Mouse (Mus musculus): Measurements from ENCODE around the gene Tmem255b.
A peak's percentile ranks its signal among the peaks of the same experiment; 100 is the strongest.

Tmem255b gene

DNA sequence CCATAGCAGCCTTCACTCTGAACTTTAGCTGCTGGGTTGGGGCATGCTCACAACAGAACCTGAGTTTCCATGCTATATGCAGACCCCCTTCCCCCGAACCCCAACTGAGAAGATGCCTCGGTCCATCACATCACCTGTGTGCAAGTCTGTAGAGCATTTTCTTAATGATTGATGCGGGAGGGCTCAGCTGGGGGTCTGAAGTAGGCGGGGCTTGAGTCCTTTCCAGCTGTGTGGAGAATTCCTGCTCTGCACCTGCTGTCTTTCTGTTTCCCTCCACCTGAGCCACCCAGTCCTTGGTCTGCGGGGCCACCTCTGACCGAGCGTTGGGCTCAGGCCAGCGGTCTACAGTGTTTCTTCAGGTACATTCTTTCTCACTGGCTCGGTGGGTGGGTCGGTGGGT, at the start of gene Tmem255b:
TSS of gene Tmem255b (plus strand) at position 301 of the 400 bp plus-strand sequence.
- DNase-seq (ENCODE audit: low spot score): no peak

DNA sequence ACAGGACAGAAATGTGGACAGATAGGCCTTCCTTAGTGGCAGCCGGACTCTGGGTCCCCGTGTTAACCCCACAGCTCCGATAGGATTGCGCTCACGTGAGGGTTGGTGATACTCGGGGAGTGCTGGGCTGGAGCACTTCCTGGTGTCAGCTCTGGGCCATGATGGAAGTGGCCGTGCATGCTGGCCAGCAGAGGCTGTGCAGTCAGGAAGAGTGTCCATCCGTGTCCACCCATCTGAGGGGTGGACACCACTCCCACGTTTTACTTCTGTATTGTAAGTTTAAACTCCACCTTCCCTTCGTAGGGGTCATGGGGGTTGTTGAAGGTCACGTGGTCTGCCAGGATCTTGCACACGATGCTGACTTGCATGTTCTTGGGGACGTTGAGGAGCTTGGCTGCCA, 48.6 kb upstream of the Tmem255b start:
- no peak for DNase-seq (ENCODE audit: low spot score)

DNA sequence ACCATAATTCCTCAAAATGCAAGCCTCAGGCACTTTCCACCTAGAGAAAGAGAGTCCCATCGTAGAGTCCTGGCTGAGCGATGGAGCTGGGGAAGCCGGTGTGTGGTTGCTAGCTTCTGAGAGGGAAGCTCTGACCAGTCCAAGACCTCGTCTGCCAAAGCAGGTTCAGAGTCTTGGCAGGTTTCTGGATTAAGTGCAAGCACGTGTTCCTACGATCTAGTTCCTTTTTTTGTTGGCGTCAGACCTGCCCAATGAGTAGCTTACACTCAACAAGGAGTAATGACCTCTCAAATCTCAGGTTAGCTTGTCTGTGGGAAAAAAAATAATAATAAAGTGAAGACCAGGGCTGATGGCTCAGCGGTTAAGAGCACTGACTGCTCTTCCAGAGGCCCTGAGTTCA, 47.3 kb upstream of the Tmem255b start:
- no peak for DNase-seq (ENCODE audit: low spot score)

DNA sequence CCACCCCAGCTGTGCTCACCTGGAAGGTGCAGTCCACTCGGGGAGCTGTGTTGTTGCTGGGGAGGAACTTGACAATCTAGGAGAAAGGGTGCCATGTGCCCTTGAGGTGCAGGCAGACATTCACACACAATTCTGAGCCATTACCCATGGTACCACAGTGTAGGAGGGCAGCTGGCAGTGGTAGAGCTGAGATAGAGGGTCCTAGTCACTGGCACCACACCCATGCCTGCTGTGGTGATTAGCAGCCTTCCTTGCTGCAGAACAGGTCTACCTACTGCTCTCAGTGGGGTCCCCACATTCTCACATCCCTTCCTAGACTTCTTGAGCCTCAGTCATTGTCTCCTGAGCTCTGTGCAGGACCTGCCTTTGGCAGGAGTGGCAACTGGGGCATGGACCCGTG, 46.2 kb upstream of the Tmem255b start:
- no peak for DNase-seq (ENCODE audit: low spot score)

DNA sequence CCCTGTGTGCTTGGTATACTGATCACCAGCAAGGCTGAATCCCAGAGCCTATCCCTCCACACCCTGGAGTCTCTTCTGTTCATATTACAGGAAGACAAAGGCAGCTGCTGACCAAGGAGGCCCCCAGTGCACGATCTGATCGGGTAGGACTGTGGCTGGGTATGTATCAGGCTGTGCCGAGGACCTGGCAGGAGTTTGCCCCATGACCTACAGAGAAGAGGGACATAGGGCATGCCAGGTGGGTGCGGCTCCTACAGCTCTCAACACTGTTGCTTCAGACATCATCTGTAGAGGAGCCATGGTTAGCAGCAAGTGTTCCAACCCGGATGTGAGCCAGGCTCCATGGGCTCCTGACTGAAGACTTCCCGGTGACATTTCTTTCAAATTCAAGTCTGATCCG, 41.1 kb upstream of the Tmem255b start:
- DNase-seq (ENCODE audit: low spot score): no peak

DNA sequence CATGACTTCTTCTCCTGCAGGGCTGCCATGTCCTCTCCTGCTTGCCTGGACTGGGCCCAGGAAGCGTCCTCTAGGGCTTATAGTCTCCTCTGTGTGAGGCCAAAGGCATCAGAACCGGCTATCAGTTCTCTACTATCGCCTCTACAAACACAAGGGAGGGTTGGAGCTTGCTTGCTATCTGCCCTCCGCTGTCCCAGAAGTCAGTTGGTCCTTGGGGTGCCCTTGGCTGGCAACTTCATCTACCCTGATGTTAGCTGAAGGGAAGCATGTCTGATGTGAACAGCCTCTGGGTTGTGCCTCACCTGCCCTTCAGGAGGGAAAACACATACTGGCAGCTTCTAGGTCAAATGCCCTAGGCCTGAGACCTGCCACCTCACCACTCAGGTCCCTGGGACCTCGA, 38.3 kb upstream of the Tmem255b start, which contains the start of gene Atp4b:
TSS of gene Atp4b (minus strand) at position 101 of the 400 bp plus-strand sequence.
- no peak for DNase-seq (ENCODE audit: low spot score)

DNA sequence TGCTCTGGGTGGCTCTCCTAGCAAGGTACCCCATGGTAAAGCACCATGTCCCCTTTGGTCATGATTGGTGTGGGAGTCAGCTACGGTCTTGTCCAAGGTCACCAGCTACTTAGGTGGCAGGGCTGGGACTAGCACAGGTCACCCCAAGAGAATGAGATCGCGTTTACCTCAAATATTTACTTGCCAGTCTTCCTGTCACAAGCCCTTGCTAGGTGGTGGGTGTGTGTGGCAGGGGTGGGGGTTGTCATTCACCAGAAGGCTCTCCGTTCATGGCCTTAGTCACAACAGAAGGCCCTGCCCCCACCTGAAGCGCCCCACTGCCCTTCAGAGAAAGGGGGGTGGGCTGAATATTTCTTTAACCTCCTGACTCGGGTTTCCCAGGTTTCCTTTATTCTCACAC, 31.5 kb upstream of the Tmem255b start:
- no peak for DNase-seq (ENCODE audit: low spot score)

DNA sequence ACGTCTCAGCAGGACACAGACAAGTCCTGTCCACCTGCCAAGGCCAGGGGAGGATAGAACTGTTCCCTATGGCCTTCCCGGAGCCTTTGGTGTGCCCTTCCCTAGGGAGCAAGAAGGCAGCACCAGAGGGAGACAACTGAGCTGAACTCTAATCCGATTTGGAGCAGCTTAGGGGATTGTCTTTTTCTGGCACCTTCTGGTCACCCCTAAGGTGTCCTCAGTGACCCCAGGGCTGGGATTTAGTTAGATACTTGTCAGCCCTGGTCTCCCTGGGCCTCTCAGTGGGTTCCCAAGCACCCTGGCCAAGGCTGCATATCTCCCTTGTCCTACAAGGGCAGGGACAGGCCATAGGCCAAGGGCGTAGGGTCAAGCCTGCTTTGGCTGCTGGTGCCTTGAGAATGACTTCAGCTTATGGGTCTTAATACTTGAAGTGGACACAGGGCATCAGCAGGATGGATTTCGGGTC, 30.3 kb upstream of the Tmem255b start, which contains the start of gene Grk1:
TSS of gene Grk1 (plus strand) at position 416 of the 466 bp plus-strand sequence.
- no peak for DNase-seq (ENCODE audit: low spot score)

DNA sequence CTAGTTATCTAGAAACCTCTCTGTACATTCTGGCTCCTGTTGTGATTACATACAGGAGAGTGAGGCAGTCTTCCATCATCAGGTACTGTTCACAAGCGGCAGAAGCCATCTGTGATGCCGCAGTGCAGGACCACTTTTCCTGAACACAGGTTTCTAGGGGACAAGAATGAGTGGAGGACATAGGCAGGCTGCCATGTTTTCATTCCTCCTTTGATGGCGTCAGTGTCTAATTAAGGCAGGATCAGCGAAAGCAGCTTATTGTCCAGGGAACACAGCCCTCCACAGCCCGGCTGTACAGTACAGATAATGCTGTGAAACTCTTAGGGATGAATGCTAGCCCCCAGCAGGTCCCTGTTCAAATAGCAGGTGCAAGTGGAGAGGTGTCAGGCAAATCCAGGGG, 29.0 kb upstream of the Tmem255b start:
- no peak for DNase-seq (ENCODE audit: low spot score)

DNA sequence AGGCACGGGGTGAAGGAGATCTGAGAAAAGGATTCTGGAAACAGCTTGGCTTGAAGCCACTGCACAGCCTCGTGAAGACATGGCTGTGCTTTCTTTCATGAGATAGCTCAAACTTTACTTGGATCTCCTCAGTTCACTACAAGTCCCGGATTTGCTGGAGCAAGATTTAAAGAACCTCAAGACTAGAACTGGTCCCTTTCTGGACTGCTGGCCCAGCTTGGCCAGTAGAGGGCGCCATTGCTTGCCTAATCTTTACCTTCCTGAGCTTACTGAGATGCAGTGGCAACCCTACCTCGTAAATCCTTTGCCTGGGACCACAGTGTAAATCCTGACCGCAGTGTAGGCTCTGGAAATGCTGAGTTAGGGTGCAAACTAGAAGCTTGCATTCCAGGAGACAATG, 23.4 kb upstream of the Tmem255b start:
- DNase-seq (ENCODE audit: low spot score): peak; percentile 47

DNA sequence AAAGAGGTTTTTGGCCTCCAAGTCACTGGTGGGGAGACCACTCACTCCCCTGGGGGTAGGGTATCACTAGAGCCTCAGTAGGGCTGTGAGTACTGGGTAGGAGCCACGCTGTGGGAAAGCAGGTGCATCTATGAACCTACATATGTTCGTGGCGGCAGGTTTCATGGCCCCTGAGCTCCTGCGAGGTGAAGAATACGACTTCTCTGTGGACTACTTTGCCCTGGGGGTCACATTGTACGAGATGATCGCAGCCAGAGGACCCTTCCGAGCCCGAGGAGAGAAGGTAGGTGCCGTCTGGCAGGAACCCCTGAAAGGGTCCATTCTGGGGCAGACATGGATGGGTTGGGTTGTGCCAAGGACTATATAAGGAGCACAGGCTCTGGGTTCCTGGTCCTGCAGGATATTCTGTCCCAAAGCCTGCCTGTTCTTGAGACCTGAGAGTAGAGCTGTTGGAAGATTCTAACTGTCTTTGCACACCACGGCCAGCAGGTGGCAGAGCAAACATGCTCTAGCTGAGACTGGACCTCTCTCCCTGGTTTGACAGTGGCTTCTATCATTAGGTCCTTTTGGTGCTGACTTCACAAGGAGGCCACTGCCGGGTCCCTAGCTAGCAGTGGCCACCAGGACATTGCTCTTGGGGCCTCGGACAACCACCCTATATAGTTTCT, 22.0 kb upstream of the Tmem255b start:
- DNase-seq (ENCODE audit: low spot score): no peak

DNA sequence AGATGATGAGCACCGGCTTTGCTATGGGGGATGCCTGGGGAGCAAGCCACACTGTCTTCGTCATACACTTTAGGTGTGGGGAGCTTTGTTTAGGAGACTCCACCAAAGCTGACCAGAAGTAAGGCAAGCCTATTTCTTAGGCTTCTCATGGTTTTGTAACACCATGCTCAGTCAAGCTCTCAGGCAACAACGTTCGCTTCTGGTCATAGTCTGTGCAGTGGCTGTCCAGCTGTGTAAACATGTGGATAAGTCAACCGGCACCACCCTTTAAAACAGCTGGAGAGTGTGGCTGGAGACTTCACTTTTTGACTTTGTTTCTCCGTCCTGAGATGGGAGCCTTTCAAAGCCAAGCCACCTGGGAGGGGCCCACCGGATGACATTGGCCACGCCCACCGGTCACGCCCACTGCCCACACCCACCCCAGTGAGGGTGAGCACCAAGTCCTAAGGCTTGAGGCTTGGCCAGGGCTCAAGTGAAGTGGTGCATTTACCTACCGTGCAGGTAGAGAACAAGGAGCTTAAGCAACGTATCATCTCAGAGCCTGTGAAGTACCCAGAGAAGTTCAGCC, 21.1 kb upstream of the Tmem255b start:
- DNase-seq (ENCODE audit: low spot score): no peak

DNA sequence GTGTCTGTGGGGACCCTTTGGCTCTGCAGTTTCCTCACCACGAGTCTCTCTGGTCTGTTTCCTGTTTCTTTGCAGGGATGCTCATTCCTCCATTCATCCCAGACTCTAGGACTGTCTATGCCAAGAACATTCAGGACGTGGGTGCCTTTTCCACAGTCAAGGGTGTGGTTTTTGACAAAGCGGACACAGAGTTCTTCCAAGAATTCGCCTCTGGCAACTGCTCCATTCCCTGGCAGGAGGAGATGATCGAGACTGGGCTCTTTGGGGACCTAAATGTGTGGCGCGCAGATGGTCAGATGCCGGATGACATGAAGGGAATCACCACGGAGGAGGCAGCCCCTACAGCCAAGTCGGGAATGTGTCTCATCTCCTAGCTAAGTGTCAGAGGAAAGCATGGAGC, 19.1 kb upstream of the Tmem255b start:
- DNase-seq (ENCODE audit: low spot score): no peak

DNA sequence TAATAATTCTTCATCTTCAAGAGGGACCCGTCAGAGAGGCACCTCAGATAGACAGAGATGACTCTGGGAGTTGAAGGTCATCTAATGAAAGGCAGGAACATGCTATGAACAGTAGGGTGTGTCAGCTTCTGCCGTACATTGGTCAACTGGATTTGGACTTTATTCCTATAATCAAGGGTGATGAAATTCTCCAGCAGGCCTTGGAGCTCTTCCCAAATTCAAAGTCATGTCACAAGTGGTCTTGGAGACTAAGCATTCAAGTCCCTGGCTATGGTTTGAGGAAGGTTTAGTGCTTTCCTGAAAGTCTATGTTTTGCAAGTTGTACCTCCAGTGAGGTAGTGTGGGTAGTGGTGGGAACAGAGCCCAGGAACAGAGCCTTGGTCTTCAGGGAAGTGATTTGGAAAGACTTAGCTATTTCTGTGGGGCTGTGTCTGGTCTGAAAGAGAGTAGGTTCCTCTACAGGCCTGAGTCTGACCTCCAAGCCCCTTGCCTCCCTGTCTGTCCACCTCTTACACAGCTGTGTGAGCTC, 15.8 kb upstream of the Tmem255b start:
- no peak for DNase-seq (ENCODE audit: low spot score)

DNA sequence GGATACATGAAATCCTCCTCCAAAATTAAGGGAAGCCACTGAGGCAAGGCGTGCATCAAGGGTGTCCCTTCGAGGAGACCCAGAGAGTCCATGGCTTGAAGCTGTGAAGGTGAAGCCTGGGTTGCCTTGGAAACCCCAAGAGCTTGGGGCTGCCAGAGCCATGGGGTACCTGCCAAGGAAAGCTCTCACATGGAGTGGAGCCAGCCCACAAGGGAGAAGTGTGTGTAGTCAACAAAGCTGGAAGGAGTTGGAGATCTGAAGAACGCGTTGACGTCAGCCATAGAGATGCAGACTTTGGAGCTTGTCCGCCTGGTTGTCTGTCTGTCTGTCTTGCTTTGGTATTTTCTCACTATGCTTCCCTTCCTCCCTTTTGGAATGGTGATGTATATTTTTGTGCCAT, 14.0 kb upstream of the Tmem255b start:
- no peak for DNase-seq (ENCODE audit: low spot score)

DNA sequence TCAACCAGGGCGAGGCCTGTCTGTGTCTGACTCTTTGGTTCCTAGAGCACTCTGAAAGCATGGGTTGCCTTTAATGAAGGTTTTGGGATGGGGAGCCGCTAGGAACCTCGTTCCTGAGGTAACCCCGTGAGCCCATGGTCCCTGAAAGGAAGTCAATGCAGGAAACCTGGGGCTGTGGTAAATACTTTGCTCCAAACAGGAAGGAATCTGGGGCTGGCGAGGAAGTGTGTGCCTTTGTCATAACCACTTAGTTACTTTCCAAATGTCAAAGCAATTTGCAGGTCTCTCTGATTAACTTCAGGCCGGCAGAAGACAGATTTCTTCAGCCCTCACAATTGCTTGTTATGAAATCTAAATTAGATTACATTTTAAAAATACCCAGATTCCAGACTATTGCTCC, 7.6 kb upstream of the Tmem255b start:
- no peak for DNase-seq (ENCODE audit: low spot score)

DNA sequence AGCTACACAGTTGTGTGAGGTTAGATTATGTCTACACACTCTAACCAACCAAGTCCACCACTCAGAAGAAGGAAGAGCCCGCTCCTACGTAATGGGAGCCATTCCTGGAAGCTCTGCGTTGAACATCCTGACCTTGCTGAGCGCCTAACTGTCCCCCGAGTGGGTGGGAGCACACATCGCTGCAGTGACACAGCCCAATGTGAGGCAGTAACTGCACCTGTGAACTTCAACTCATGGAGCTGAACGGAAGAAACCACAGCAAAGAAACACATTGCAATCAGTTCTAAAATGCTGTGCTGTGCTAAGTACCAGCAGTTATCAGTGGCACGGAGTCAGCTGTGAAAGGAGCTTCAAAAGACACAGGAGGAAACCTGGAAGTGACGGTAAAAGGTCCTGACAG, 6.8 kb upstream of the Tmem255b start:
- no peak for DNase-seq (ENCODE audit: low spot score)

DNA sequence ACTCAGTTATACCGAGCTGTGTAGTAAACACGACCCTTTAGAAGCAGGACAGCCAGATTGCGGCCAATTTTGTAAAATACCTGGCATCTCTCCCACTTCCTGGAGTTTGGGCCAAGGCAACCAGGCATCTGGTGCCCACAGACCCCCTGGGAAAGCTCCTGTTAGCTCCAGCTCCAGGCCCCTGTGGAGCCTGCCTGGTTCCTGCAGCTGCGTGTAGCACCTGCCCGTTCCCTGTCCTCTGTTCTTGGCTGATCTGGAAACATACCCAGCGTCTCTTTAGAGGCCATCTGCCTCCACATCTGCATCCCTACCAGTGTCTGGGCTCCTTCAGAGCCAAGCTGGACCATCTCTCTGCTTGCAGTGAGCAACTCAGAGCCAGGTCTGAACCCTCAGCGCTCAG, 4.6 kb upstream of the Tmem255b start:
- no peak for DNase-seq (ENCODE audit: low spot score)

DNA sequence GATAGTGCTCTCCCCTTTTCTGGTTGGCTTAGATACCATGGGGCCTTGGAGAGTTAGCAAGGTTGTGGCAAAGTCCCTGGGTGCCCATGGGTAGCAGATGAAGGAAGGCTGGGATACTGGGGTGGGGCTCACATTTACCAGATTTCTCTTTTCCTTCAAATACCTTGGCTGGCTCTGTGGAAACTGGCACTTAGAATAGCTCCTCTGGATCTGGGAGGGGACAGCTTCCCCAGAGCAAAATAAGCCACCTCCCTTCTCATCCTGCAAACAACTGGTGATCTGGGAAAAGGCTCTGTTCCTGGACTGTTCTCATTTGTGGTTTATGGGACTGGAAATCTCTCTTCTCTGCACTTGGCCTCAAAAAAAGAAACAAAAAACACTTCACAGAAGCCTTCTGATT, 4.1 kb upstream of the Tmem255b start:
- DNase-seq (ENCODE audit: low spot score): no peak

DNA sequence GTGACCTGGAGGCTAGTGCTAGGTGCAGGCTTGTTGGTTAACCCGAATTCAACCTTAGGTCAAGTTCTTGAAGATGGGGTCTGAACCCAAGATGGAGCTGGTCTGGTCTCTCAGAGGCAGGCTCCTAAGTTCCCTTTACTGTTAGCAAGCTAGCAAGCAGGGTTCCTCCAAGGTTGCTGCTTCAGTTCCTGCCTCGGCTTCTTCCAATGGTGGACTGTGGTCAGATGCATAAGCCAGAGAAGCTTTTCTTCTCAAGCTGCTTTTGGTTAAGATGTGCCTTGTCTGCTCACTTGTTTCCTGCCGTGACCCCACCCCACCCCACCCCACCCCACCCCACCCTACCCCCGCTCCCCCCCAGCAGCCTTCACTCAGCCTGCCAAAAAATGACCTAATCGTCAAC, 1.9 kb upstream of the Tmem255b start:
- DNase-seq (ENCODE audit: low spot score): no peak

DNA sequence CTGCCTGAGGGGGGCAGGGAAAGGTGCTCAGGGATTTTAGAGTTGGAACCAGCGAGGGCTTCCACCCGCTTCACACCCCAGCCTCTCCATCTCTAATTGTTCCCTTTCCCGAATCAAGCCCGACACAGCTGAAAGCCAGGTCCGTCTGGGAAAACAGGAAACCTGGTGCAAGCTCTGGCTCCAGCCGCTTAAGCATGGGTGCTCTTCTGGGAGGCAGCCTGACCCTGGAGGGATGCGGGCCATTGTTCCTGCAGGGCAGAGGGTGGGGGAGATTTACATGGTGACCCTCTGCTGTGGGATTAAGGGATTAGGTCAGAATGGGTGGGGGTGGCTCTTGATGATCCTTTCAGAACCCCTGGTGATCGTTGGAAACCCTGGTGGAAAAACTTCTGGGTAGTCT, 1.1 kb downstream of the Tmem255b start:
- no peak for DNase-seq (ENCODE audit: low spot score)

DNA sequence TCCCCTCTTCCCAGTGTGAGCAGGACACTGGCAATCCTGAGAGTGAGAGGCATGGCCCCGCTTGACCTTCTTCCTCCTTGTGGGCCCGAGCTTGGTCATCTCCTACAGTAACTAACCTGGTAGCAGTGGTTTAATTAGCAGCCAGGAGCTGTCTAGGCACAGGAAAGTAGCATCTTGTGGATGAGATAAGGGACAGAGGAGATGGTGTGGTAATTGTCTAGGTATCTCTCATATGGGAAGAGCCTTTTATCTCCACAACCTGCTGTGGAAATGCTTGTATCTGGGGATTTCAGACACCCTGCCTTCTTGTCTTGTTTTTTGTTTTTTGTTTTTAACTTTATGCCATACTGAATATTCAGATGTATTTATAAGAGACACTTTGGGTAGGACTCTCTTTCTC, 2.5 kb downstream of the Tmem255b start:
- DNase-seq (ENCODE audit: low spot score): no peak

DNA sequence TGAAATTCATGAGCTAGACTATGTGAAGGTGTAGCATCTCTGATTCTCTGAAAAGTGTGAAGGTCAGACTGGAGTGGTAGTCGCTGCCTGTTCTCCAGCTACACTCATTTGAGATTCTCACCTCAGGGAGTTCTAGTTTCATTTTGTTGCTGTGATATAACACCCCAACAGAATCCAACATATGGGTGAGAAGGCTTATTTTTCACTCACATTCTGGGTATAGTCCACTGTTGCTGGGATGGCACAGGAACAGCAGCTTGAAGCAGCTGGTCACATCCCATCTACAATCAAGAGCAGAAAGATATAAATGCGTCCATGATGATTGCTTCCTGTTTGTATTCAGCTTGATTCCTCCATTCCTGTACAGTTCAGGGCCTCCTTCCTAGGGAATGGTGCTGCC, 7.2 kb downstream of the Tmem255b start:
- DNase-seq (ENCODE audit: low spot score): no peak

DNA sequence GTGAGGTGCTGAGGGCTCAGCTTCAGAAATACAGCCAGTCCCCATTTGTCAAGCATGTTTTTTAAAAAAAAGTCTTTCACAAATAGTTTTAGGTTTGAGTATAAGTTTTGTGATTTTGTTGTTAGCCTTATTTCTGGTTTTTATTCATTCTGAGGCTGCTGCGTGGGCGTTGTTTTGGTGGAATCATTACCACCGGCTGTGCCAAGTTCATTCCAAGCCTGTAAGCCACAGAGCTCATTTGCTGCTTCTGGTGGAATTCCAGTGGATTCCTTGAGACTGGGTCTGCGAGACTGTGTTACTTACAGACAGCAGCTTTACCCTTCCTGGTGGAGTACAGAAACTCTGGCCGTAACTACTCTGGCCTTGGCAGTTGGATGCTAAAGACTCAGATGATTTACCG, 11.5 kb downstream of the Tmem255b start:
- DNase-seq (ENCODE audit: low spot score): no peak
